Mouse (Mus musculus) heart, embryonic 10.5 days (tissue): ENCODE data around the gene Zcchc10. TPM values are rescaled to one million over a fixed set of nuclear protein-coding genes. Genes with fewer than 3 reads are reported as not detected.
A peak's percentile ranks its signal among the peaks of the same experiment; 100 is the strongest.
"Not testable (repeated sequence)": the region's sequence is repeated elsewhere in the genome, so short reads cannot be mapped to it uniquely, and the experiment has no call there.

ENCODE experiments used
- DNase-seq: peaks from one replicate; pipeline ENCODE4 v3.0.0-alpha.2; 2017; ENCODE audit warnings: low spot score
- H3K27ac ChIP-seq: fragments of 300-500 bp; sonication (generic); 2 replicates; pipeline ENCODE4 v1.5.1; 2016; ENCODE audit warnings: mild to moderate bottlenecking
- H3K27me3 ChIP-seq: fragments of 300-500 bp; sonication (generic); 2 replicates; pipeline ENCODE4 v1.6.1; 2016; ENCODE audit warnings: mild to moderate bottlenecking; ENCODE audit not compliant: poor library complexity, insufficient read depth, severe bottlenecking
- H3K36me3 ChIP-seq: fragments of 300-500 bp; sonication (generic); 2 replicates; pipeline ENCODE4 v1.6.1; 2016; ENCODE audit warnings: mild to moderate bottlenecking, moderate library complexity
- H3K4me1 ChIP-seq: fragments of 300-500 bp; sonication (generic); 2 replicates; pipeline ENCODE4 v1.6.1; 2016; ENCODE audit warnings: mild to moderate bottlenecking
- H3K4me3 ChIP-seq: fragments of 300-500 bp; sonication (generic); 2 replicates; pipeline ENCODE4 v1.5.1; 2016; ENCODE audit warnings: mild to moderate bottlenecking, moderate library complexity
- H3K9me3 ChIP-seq: fragments of 300-500 bp; sonication (generic); 2 replicates; pipeline ENCODE4 v1.6.1; 2016; ENCODE audit warnings: mild to moderate bottlenecking, moderate library complexity
- WGBS: fragments of 180-500 bp; shearing (Covaris S2); methylation state at CpG from one replicate; pipeline ENCODE4 v1.1.7; 2016; 5-methylcytosine and 5-hydroxymethylcytosine counted together
- polyA plus RNA-seq: library from polyadenylated mRNA; unstranded; fragments of >200 nt; fragmentation: Nextera tagmentation; extraction: Ambion mirVana; gene quantifications from 2 replicates; pipeline ENCODE4 v1.2.1, GENCODE M21; 2016

The Zcchc10 gene
- polyA plus RNA-seq, 1 experiment from 2014 or later: 21.9 TPM

GRCm38 (mm10) chr11:53331121-53331520 lies 6.6 kb downstream of the Zcchc10 start:
- WGBS: 95% methylated on average over 6 of the region's 6 CpGs
- Histone ChIP-seq H3K27ac (no peak overlapping the region), H3K36me3 (peaks cover 67% of the 10 kb centered on the region), H3K9me3 (no peaks in the 10 kb centered on the region), H3K4me3 (no peak overlapping the region), H3K27me3 (no peaks in the 10 kb centered on the region), H3K4me1 (peaks cover 10% of the 10 kb centered on the region)
- DNase-seq: no peak

DNA sequence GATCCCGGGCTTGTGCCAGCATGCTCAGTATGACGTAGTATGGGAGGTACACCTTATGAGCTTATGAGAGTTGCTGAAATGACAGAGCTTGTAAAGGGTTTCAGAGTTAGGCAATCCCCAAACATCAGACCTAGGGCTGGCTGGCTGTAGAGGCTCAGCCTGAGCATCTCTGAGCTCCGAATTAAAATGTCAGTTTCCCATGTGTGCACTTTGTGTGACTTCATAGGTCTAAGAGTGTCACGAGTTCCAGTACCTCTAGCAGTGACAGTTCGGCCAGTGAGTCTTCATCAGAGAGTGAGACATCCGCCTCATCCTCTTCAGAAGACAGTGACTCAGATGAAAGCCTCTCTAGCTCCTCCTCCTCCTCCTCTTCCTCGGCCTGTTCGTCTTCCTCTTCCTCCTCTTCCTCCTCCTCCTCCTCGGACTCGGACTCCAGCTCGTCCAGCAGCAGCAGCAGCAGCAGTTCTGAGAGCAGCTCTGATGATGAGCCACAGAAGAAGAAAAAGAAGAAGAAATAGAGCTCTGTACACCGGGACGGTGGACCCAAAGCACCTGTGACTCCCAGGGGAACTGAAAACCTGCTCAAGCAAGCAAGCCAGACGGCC lies 7.7 kb downstream of the Zcchc10 start:
- DNase-seq: no peak
- no peaks in the 10 kb centered on the region for H3K27me3 ChIP-seq
- no peak overlapping the region for H3K27ac ChIP-seq
- 84% methylated on average over 14 of the region's 14 CpGs for WGBS
- no peaks in the 10 kb centered on the region for H3K9me3 ChIP-seq
- H3K4me1 ChIP-seq: peaks cover 10% of the 10 kb centered on the region
- peaks cover 65% of the 10 kb centered on the region for H3K36me3 ChIP-seq
- H3K4me3 ChIP-seq: no peak overlapping the region

- Histone ChIP-seq H3K27me3 (no peaks in the 10 kb centered on the region), H3K36me3 (peaks cover 32% of the 10 kb centered on the region), H3K4me1 (peaks cover 12% of the 10 kb centered on the region), H3K9me3 (no peaks in the 10 kb centered on the region), H3K4me3 (no peak overlapping the region), H3K27ac (peak overlapping the region; percentile 67)
- DNase-seq: peak; percentile 75
- 13% methylated on average over 3 of the region's 3 CpGs for WGBS
These were observed 11.2 kb downstream of the Zcchc10 start for GRCm38 (mm10) chr11:53335505-53336181.

- Histone ChIP-seq H3K27ac (peak overlapping the region; percentile 67), H3K9me3 (no peaks in the 10 kb centered on the region), H3K4me3 (no peak overlapping the region), H3K4me1 (peaks cover 12% of the 10 kb centered on the region), H3K27me3 (no peaks in the 10 kb centered on the region), H3K36me3 (peaks cover 26% of the 10 kb centered on the region)
- no peak for DNase-seq
These were observed 11.7 kb downstream of the Zcchc10 start for GRCm38 (mm10) chr11:53336182-53336571.

DNA sequence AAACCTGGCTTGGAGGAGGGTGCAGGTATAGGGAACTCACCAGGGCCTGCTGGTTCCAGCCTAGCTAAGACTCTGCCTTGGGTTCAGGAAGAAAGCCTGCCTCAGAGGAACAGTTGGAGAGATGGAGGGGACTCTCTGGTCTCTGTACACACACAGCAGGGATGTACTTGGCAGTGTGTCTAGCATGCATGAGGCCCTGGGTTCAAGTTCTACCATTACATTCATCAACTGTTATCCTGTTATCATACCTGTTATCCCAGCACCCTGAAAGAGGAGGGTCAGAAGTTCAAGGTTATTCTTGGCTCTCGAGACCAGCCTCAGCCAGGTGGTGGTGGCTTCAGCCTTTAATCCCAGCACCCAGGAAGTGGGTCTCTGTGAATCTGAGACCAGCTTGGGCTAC lies 12.4 kb downstream of the Zcchc10 start:
- Histone ChIP-seq H3K27ac (no peak overlapping the region), H3K4me1 (peaks cover 12% of the 10 kb centered on the region), H3K27me3 (no peaks in the 10 kb centered on the region), H3K36me3 (peaks cover 19% of the 10 kb centered on the region), H3K4me3 (no peak overlapping the region), H3K9me3 (no peaks in the 10 kb centered on the region)
- DNase-seq: no peak
- 71% methylated on average over 1 of the region's 1 CpGs for WGBS

DNA sequence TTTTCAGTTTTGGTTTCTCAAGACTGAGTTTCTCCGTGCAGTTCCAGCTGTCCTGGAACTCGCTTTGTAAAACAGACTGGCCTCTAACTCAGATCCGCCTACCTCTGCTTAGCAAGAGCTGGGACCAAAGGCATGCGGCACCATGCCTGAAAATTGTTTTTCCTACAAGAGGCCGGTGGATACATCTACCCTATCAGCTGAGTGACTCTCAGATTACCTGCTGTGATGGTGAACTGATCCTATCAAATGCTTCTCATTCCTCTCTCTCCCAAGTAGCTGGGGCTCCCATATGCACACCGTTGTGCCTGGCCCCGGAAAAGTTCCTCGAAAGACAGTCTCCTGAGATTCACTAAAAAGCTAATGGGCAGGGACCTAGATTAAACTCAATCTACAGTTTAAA lies 13.2 kb downstream of the Zcchc10 start:
- H3K36me3 ChIP-seq: peaks cover 11% of the 10 kb centered on the region
- no peaks in the 10 kb centered on the region for H3K27me3 ChIP-seq
- no peak overlapping the region for H3K27ac ChIP-seq
- H3K9me3 ChIP-seq: no peaks in the 10 kb centered on the region
- no peak for DNase-seq
- 51% methylated on average over 8 of the region's 8 CpGs for WGBS
- peaks cover 12% of the 10 kb centered on the region for H3K4me1 ChIP-seq
- no peak overlapping the region for H3K4me3 ChIP-seq

DNA sequence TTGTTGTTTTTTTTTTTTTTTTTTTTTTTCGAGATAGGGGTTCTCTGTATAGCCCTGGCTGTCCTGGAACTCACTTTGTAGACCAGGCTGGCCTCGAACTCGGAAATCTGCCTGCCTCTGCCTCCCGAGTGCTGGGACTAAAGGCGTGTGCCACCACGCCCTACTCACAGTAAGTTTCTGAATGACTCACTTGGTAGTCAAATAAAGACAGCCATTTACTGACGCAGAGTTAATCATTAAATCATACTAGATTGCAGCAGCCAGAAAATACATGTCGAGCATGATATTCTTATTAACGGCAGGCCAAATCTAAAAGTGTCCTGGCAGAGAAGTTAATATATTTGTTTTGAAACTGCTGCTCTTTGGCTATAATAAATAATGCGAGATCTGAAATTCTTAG lies 16.5 kb downstream of the Zcchc10 start:
- H3K4me1 ChIP-seq: peaks cover 12% of the 10 kb centered on the region
- H3K4me3 ChIP-seq, H3K36me3 ChIP-seq, H3K9me3 ChIP-seq, H3K27me3 ChIP-seq, DNase-seq, H3K27ac ChIP-seq: not testable (repeated sequence)
- 82% methylated on average over 10 of the region's 10 CpGs for WGBS

DNA sequence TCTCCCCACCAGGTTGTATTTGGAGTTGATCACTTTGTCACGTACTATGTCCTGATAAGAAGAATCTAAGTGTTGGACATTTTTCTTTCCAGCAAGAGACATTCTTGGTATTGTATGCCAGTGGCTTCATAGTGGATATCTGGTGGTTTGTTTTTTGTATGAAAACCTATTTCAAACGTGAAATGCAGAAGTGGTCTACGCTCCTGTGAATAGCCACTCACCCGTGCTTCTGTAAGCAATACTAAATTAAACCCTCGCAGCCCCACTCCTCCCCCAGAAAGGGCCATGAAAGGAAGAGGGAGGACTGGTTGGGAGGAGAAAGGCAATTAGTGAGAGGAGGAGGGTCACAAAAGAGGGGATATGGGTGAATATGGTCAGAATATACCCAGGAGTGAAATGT lies 18.2 kb downstream of the Zcchc10 start:
- H3K27me3 ChIP-seq: no peaks in the 10 kb centered on the region
- no peaks in the 10 kb centered on the region for H3K9me3 ChIP-seq
- no peak for DNase-seq
- 59% methylated on average over 5 of the region's 5 CpGs for WGBS
- no peak overlapping the region for H3K27ac ChIP-seq
- H3K4me1 ChIP-seq: peaks cover 10% of the 10 kb centered on the region
- H3K36me3 ChIP-seq: no peaks in the 10 kb centered on the region
- no peak overlapping the region for H3K4me3 ChIP-seq

GRCm38 (mm10) chr11:53345328-53345727 lies 20.8 kb downstream of the Zcchc10 start:
- H3K27me3 ChIP-seq: no peaks in the 10 kb centered on the region
- no peaks in the 10 kb centered on the region for H3K9me3 ChIP-seq
- no peak overlapping the region for H3K4me3 ChIP-seq
- DNase-seq: no peak
- H3K36me3 ChIP-seq: no peaks in the 10 kb centered on the region
- no peak overlapping the region for H3K27ac ChIP-seq
- peaks cover 9% of the 10 kb centered on the region for H3K4me1 ChIP-seq
- 4% methylated on average over 5 of the region's 5 CpGs for WGBS

GRCm38 (mm10) chr11:53345738-53346137 lies 21.3 kb downstream of the Zcchc10 start:
- no peaks in the 10 kb centered on the region for H3K27me3 ChIP-seq
- H3K4me1 ChIP-seq: peaks cover 9% of the 10 kb centered on the region
- no peaks in the 10 kb centered on the region for H3K9me3 ChIP-seq
- no peak overlapping the region for H3K4me3 ChIP-seq
- DNase-seq: no peak
- 10% methylated on average over 2 of the region's 2 CpGs for WGBS
- H3K36me3 ChIP-seq: no peaks in the 10 kb centered on the region
- H3K27ac ChIP-seq: 0 out of 2 replicates have a peak overlapping the region, but pooled peaks have one; percentile 29

DNA sequence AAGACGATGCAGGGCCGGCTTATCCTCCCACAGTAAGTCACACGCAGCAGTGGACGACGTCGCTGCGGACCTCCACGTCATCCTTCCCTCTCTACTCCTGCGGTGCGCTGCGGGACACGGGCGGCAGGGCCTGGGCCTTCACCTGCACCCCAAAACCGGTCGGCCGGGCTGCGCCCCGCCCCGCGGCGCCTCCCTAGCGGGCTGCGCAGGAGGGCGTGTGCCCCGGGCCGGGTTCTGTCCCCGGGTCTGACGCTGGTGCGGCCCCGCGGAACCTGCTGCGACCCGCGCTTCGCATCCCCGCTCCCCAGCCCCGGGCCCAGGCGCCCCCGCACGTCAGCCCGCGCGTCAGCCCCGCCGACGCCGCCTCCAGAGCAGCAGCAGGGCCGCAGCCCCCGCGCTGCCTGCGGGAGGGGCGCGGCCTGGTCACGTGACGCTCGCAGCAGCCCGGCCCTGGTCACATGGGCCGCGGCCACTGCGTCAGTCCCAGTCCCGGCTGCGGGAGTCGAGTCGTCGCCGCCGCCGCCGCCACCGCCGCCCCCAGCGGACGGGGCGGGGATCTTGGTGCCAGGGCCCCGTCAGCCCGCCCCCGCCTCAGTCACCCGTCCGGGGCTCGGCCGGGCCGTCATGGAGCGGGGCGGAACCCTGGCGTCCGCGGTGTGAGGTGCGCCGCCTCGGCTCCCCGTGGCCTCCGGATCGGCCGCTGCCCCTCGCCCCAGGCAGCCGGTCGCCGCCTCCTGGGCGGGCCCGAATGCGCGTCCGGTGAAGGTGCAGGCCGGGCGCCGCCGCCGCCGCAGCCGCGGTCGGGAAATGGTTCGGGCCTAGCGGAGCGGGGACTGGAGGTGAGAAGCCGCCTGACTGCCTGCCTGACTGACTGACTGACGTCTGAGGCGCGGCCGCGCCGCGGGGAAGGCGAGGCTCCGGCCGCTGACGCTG lies 26.1 kb downstream of the Zcchc10 start, which contains the start of gene Aff4:
Aff4 (plus strand) TSS at position 543 of the 933 bp plus-strand sequence.
- Histone ChIP-seq H3K27me3 (no peaks in the 10 kb centered on the region), H3K4me1 (peaks cover 7% of the 10 kb centered on the region; the same call in 1 of the 2 replicates), H3K4me3 (peak within 1 kb of the TSS; percentile 99), H3K27ac (peak within 1 kb of the TSS; percentile 99), H3K36me3 (peaks cover 3% of the 10 kb centered on the region; the same call in 1 of the 2 replicates), H3K9me3 (no peaks in the 10 kb centered on the region)
- under 1% methylated on average over 121 of the region's 127 CpGs for WGBS
- DNase-seq: peak; percentile 93

DNA sequence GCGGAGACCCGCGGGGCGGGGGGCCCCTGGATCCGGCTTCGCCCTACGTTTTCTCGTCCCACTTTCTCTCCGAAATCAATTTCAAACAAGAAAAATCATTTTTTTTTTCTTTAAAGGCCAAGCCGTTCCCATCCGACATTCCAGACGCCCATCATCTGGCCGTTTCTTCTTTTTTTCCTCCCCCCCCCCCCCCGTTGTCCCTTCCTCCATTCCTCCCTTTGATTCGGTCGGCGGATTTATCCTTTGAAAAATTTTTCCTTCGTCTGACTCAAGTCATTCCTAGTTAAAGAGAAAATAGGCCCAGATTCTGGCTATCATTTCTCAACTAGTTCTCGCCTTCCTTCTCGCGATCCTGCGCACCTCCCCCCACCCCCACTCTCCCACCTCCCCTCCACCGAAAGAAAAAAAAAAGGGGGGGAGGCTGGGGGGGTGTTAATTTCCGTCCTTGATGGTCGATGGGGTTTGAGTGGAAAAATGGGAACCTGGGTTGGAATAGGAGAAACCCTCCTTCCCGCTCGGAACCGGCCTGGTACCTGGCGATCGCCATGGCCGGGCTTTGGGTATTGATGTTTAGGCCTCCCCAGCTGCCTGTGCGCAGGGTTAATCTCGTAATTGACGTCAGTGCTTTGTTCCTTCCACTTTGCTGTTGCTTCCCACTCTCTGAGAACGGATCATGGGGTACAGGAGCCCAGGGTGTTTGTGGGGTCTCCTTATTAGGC lies 26.9 kb downstream of the Zcchc10 start:
- Histone ChIP-seq H3K9me3 (no peaks in the 10 kb centered on the region), H3K27ac (peak overlapping the region; percentile 99), H3K27me3 (no peaks in the 10 kb centered on the region), H3K4me1 (peaks cover 4% of the 10 kb centered on the region; the same call in 1 of the 2 replicates), H3K36me3 (peaks cover 5% of the 10 kb centered on the region; the same call in 1 of the 2 replicates), H3K4me3 (peak overlapping the region; percentile 99)
- WGBS: under 1% methylated on average over 35 of the region's 35 CpGs
- peak; percentile 88 for DNase-seq
